Mouse (Mus musculus) embryonic facial prominence, embryonic 12.5 days (tissue): ENCODE measurements around the gene Hnrnpr. TPM values are rescaled to one million over a fixed set of nuclear protein-coding genes. Genes with fewer than 3 reads are reported as not detected.

Source experiments
- polyA plus RNA-seq: library from polyadenylated mRNA; unstranded; fragments of >200 nt; fragmentation: Nextera tagmentation; extraction: Ambion mirVana; gene quantifications from 2 replicates; pipeline ENCODE4 v1.2.1, GENCODE M21; 2016

Hnrnpr gene
- polyA plus RNA-seq, 1 experiment from 2014 or later, result 253 TPM

Other genes with a start within 250 kb of the Hnrnpr start
- gene Id3, start 167.4 kb upstream of the Hnrnpr start, polyA plus RNA-seq, result 612 and 623 TPM in 2 replicates
- gene E2f2, start 138.5 kb upstream of the Hnrnpr start, polyA plus RNA-seq, result 8.3 and 8.7 TPM in 2 replicates
- gene Asap3, start 104.6 kb upstream of the Hnrnpr start, polyA plus RNA-seq, result 13.1 and 13.3 TPM in 2 replicates
- 2.9 and 4.1 TPM in 2 replicates for gene Tcea3, start 63.2 kb upstream of the Hnrnpr start, polyA plus RNA-seq
- 28.5 and 28.8 TPM in 2 replicates for gene Zfp46, start 26.3 kb upstream of the Hnrnpr start, polyA plus RNA-seq
- gene Htr1d, start 112.6 kb downstream of the Hnrnpr start, polyA plus RNA-seq, result 0.36 and 0.75 TPM in 2 replicates
- gene 6030445D17Rik, start 151.3 kb downstream of the Hnrnpr start, polyA plus RNA-seq, result 0.09 and 0.34 TPM in 2 replicates
- gene Luzp1, start 158.8 kb downstream of the Hnrnpr start, polyA plus RNA-seq, result 124 and 127 TPM in 2 replicates